Mouse (Mus musculus) kidney, postnatal 10 days (tissue): ENCODE measurements around the gene Mdfic.

Experiments
- DNase-seq: peaks from one replicate; pipeline ENCODE4 v3.0.0; 2021; ENCODE audit warnings: mixed read lengths

Mdfic gene

GRCm38 (mm10) chr6:15742591-15743149 is 22.2 kb downstream of the Mdfic start:
- no peak for DNase-seq

- DNase-seq = peak; percentile 18
Measured at GRCm38 (mm10) chr6:15743291-15743792, 22.9 kb downstream of the Mdfic start.

DNA sequence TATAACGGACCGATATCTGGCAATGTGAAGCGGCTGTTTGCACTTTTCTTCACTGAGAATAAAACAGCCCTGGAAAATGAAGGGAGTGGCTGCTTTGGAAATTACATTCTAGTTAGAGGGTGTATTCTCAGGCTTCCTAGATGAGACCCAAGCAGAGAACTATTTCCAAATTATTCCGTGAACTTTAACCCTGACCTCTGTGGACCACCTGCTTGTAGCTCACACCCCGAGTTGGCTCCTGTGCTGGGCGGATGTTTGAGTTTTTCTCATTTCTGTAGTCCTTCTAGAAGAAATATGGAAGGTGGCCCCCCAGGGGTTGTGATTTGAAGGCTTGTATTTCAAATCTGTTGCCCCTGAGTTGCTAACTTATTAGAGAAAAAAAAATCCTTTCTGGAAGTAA is 23.3 kb downstream of the Mdfic start:
- DNase-seq = no peak

- DNase-seq = no peak
Measured at GRCm38 (mm10) chr6:15745313-15745712, 24.9 kb downstream of the Mdfic start.

DNA sequence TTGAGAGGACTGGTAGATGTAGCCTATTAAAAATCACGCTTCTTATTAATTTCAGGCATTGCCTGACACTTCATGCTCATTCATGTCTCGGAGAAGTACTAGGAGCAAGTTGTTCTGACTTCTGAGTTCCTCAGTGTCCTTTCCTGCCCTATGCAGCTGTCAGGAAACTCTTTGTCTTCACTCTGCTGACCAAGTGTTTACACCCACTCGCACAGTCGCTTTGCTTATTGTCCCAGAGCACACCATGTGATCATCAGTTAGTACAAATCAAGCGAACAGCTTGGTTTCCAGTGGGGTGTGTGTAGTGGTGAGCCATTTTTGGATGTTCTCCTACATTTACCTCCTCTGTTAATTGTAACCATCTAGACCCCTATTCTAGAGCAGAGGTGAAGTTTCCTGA is 25.4 kb downstream of the Mdfic start:
- peak; percentile 26 for DNase-seq

DNA sequence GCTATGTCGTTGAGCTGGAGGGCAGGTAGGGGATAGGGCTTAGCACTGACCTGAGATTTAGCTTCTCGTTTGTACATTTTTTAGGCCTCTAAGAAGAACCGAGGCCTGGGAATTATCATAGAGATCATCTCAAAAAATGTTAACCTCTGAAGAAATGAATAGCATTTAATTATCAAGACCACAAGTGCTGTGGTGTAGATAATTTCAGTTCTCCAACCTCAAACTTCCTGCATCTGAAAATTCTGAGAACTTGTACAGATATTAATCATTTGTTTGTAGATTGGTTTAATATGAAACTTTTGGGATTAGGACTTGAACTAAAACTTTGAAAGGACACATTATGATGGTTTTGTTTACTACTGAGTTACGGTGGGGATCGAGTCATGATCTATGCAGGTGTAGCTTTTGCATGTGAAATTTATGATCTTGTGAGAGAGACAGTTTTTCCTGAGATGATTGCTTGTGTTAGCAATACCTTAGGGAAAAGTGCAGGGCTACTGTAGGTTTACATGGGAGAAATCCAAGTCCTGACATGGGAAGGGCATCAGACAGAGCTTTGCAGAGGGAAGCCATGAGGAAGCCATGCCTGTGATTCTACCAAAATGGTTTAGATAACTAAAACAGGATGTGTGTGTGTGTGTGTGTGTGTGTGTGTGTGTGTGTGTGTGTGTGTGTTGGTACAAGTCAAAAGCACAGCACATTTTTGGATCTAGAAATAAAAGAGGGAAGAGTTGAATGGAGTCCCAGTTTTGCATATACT is 27.1 kb downstream of the Mdfic start:
- DNase-seq = no peak

DNA sequence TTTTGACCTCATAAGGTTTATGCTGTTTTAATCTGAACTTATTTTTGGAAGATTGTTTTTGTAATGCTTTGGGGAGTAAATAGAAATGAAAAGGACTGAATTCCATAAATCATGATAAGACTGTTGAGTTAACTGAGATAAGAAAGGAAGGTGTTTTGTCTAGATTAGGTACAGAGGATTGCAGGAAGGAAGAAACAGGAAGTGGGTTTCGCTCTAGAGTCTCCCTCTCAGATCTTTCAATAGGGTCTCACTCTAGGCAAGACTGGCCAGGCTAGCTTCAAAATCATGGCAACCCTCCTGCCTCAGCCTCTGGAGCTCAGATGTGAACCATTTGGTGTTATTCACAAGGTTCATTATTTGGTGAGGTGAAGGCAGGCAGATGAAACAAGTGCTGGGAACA is 27.8 kb downstream of the Mdfic start:
- no peak for DNase-seq

- DNase-seq = no peak
Measured at GRCm38 (mm10) chr6:15748943-15749342, 28.5 kb downstream of the Mdfic start.

DNA sequence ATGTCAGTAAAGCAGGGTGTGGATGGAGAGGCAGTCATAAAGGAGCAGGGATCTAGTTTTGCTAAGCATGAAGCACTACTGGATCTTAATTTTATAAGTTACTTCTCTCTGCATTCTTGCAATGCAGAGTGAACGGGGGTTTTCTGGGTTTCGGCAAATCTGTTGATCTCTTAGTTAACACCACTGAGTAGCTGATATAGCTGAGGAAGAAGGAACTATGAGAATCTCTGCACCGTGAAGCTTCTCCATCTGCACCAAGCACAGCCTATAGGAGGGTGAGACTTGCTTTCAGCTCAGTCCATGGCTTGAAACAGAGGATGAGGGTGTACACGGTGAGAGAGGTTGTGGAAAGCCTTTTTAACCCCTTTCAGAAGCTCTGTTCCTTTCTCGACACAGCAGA is 29.6 kb downstream of the Mdfic start:
- DNase-seq = no peak

DNA sequence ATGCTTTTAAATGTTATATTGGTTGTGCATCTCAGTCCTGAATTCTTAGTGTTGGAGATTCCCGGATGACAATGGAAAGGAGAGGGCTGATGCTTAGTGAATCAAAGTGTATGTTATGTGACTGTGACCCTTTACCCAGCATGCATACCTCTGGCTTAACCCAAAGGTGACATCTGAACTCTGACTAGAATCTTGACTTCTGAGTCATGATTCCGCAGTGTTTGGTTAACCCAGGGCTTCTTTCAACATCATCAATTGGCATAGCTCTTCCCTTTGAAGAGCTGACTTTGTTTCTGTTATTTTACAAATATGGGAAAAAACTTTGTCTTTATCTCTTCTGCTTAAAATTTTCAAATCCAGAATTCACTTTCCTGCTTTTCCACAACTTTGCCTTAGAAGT is 30.9 kb downstream of the Mdfic start:
- no peak for DNase-seq

DNA sequence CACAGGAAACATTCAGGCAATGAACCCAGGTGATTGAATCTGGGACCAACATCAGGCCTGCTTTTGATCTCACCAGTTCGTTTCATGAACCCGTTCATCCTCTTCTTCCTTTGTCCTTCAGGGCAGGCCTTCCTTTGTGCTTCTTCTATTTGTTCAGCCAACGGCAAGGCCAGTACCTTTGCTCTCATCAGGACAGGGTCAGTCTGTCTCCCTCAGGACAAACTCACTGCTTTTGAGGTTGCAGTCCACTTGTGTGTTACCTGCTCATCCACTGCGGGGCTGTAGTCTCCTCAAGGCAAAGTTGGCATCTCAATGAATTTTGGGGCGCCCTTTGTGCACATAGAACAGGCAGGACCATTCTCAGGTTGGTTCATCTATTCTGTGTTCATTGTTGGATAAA is 31.7 kb downstream of the Mdfic start:
- no peak for DNase-seq

- no peak for DNase-seq
Measured at GRCm38 (mm10) chr6:15753208-15753607, 32.7 kb downstream of the Mdfic start.

DNA sequence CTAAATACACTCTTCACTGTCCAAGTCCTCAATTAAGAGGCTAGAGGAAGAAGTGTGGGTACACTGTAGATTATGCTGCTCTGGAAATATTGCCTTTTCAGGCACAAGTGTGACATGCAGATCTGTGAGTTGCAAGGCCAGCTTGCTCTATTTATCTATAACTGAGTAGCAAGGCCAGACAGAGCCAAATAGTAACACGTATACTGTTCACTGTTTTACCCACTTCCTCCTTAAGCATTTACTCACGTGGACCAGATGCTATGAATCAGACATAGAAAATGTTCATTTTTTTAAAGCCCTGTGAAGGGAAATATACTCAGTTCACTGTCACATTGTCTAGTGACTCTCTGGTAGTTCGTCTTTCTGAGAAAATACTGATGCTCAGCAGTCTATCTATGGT is 37.9 kb downstream of the Mdfic start:
- DNase-seq = no peak

DNA sequence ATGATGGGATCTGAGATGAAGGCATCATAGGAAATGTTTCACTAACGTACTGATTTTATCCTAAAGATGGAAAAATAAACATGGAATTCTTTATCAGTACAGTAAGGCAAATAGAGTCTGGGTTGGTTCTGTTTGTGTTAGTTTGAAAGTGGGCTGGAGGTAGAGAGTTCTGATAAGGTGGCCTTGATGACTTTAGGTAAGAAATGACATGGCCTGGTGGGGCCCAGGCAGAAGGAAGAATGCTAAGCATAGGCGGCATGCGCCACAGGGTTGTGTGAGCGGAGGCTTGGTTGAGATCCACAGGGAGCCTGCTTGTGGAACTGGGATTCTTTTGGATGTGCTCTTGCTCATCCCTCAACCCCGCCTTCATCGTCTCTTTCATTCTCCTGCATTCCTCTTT is 40.3 kb downstream of the Mdfic start:
- DNase-seq = no peak

GRCm38 (mm10) chr6:15764039-15764438 is 43.6 kb downstream of the Mdfic start:
- DNase-seq = no peak

GRCm38 (mm10) chr6:15767460-15767859 is 47.0 kb downstream of the Mdfic start:
- no peak for DNase-seq

- DNase-seq = no peak
Measured at GRCm38 (mm10) chr6:15770128-15770527, 49.7 kb downstream of the Mdfic start.

GRCm38 (mm10) chr6:15777070-15777469 is 56.6 kb downstream of the Mdfic start:
- no peak for DNase-seq

GRCm38 (mm10) chr6:15780127-15780526 is 59.7 kb downstream of the Mdfic start:
- no peak for DNase-seq

GRCm38 (mm10) chr6:15780688-15781087 is 60.2 kb downstream of the Mdfic start:
- no peak for DNase-seq

DNA sequence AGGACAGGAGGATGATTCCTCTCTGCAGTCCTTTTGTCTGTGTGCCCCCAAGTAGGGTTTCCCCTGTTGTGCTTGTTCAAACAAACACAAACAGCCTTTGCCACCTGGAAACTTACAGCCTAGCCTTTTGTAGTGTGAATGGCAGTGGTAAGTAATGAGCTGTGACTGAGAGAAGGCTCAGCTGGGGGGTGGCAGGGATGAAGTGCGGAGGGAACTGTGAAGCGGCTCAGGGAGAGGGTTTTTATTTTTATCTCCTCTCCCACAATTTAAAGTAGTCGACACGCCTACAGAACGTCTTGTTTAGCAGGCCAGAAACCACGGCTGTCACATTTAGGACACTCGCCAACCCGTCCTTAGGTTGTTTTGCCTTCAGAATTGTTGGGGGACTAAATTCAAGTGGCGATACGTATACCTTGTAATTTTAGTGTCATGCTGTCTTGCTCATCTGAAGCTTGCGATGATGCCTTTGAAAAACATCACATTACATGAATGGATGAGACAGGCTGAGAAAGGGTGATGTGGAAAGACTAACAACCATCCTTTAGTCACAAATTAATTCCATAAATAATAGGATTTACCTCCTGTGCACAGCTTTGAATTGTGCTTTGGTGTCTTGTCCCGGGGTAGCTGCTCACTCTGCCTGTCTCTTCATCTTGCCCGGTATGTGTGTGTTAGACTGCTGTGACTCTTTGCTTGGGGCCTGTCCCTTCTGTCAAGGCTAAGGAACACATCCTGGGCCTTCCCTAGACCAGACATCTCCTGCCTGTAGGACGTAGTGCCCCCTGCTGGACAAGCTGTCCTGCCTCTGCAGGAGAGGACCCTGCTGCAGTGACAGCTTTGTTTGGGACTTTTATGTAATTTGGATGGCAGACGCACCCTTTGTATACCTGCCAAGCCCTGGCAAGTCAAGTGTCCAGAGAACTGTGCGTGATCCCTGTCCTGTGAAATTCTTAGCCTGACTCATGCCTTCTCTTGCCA is 69.4 kb downstream of the Mdfic start:
- peak; percentile 86 for DNase-seq

GRCm38 (mm10) chr6:15792680-15793601 is 72.5 kb downstream of the Mdfic start:
- DNase-seq = peak; percentile 27
